Comparison of ENCODE assay signal across 7 mouse cellular contexts in genomic region chr12:8345539-8345938, GRCm38 (mm10). TPM values are rescaled to one million over a fixed set of nuclear protein-coding genes. Genes with fewer than 3 reads are reported as not detected.
DNase-seq lines count a peak whose midpoint lies in the region; ATAC-seq and TF ChIP-seq lines count a peak whose summit lies in the region.

No protein-coding gene starts in this region.

- H3K4me1 ChIP-seq in heart, embryonic 15.5 days (replicated peaks), result peaks cover 23% of the 10 kb centered on the region
- H3K4me1 ChIP-seq in lung, postnatal 0 days (ENCODE audit: insufficient read depth, low read depth, low read length), result peaks cover 15% of the 10 kb centered on the region; the same call in 1 of the 2 replicates
- peaks cover 23% of the 10 kb centered on the region; the same call in 1 of the 2 replicates for H3K4me1 ChIP-seq in heart, postnatal 0 days (ENCODE audit: control insufficient read depth, insufficient read depth)
- H3K4me1 ChIP-seq in neural tube, embryonic 15.5 days, result peaks cover 11% of the 10 kb centered on the region

- H3K4me2 ChIP-seq in heart, embryonic 15.5 days, result no peak overlapping the region
- no peak overlapping the region for H3K4me2 ChIP-seq in lung, postnatal 0 days (replicated peaks; ENCODE audit: low read depth, low read length)
- no peak overlapping the region for H3K4me2 ChIP-seq in heart, postnatal 0 days (ENCODE audit: low read depth, low read length)
- no peak overlapping the region for H3K4me2 ChIP-seq in neural tube, embryonic 15.5 days

- ATAC-seq in heart, embryonic 15.5 days (replicated peaks; ENCODE audit: insufficient number of reproducible peaks, insufficient read depth, low FRiP score, low read depth), result no peak
- ATAC-seq in lung, postnatal 0 days, result no peak
- ATAC-seq in heart, postnatal 0 days (ENCODE audit: insufficient read depth, low read depth), result no peak
- ATAC-seq in neural tube, embryonic 15.5 days (ENCODE audit: low FRiP score), result no peak

- H3K27ac ChIP-seq in heart, embryonic 15.5 days, result peak overlapping the region; percentile 71
- H3K27ac ChIP-seq in lung, postnatal 0 days (ENCODE audit: low read length), result peak overlapping the region; percentile 85
- H3K27ac ChIP-seq in heart, postnatal 0 days (ENCODE audit: low read depth), result peak overlapping the region; percentile 80
- H3K27ac ChIP-seq in neural tube, embryonic 15.5 days (replicated peaks), result 0 out of 2 replicates have a peak overlapping the region, but pooled peaks have one; percentile 20

- H3K9me3 ChIP-seq in heart, embryonic 15.5 days (replicated peaks), result no peaks in the 10 kb centered on the region
- no peaks in the 10 kb centered on the region for H3K9me3 ChIP-seq in lung, postnatal 0 days (ENCODE audit: low read length)
- no peaks in the 10 kb centered on the region for H3K9me3 ChIP-seq in heart, postnatal 0 days (replicated peaks; ENCODE audit: control insufficient read depth, low read length)
- no peaks in the 10 kb centered on the region for H3K9me3 ChIP-seq in neural tube, embryonic 15.5 days (replicated peaks)

- H3K36me3 ChIP-seq in heart, embryonic 15.5 days, result peaks cover 12% of the 10 kb centered on the region; the same call in 1 of the 2 replicates
- H3K36me3 ChIP-seq in lung, postnatal 0 days (ENCODE audit: insufficient read depth, low read length), result peaks cover 6% of the 10 kb centered on the region; the same call in 1 of the 2 replicates
- peaks cover 10% of the 10 kb centered on the region; the same call in 1 of the 2 replicates for H3K36me3 ChIP-seq in heart, postnatal 0 days (replicated peaks; ENCODE audit: control insufficient read depth, insufficient read depth, low read length)
- H3K36me3 ChIP-seq in neural tube, embryonic 15.5 days, result peaks cover 19% of the 10 kb centered on the region

- no peaks in the 10 kb centered on the region for H3K27me3 ChIP-seq in heart, embryonic 15.5 days
- H3K27me3 ChIP-seq in lung, postnatal 0 days (replicated peaks; ENCODE audit: insufficient read depth, low read length), result no peaks in the 10 kb centered on the region
- H3K27me3 ChIP-seq in heart, postnatal 0 days (ENCODE audit: control insufficient read depth, insufficient read depth, low read length), result no peaks in the 10 kb centered on the region
- H3K27me3 ChIP-seq in neural tube, embryonic 15.5 days (replicated peaks), result no peaks in the 10 kb centered on the region

- TF ChIP-seq CTCF in lung, postnatal 0 days (IDR thresholded peaks at IDR 0.05), result no peak
- no peak for TF ChIP-seq CTCF in heart, postnatal 0 days (IDR thresholded peaks at IDR 0.05; ENCODE audit: low read depth)

- no peak for TF ChIP-seq EP300 in lung, postnatal 0 days (IDR thresholded peaks at IDR 0.05)
- no peak for TF ChIP-seq EP300 in heart, postnatal 0 days (IDR thresholded peaks at IDR 0.05; ENCODE audit: low read depth)

- no peak overlapping the region for H3K9ac ChIP-seq in heart, embryonic 15.5 days
- H3K9ac ChIP-seq in lung, postnatal 0 days (replicated peaks; ENCODE audit: low read depth), result no peak overlapping the region
- H3K9ac ChIP-seq in heart, postnatal 0 days (replicated peaks; ENCODE audit: low read depth, low read length), result no peak overlapping the region
- H3K9ac ChIP-seq in neural tube, embryonic 15.5 days (replicated peaks), result no peak overlapping the region

- no peak for DNase-seq in heart, postnatal 4 days
- no peak for DNase-seq in lung, postnatal 0 days (ENCODE audit: low spot score)
- no peak for DNase-seq in lung, postnatal 25 days (ENCODE audit: low spot score)
- DNase-seq in heart, postnatal 0 days (ENCODE audit: low spot score), result no peak
- no peak for DNase-seq in T-cell, adult 2 months (ENCODE audit: low spot score)

- H3K4me3 ChIP-seq in heart, embryonic 15.5 days, result no peak overlapping the region
- no peak overlapping the region for H3K4me3 ChIP-seq in lung, postnatal 0 days (ENCODE audit: low read depth, low read length)
- no peak overlapping the region for H3K4me3 ChIP-seq in heart, postnatal 0 days (ENCODE audit: low read depth, low read length)
- H3K4me3 ChIP-seq in neural tube, embryonic 15.5 days (replicated peaks), result no peak overlapping the region

- 93% methylated on average over 5 of the region's 5 CpGs for WGBS in heart, embryonic 15.5 days
- 89% methylated on average over 5 of the region's 5 CpGs for WGBS in lung, postnatal 0 days
- WGBS in heart, postnatal 0 days, result 96% methylated on average over 5 of the region's 5 CpGs
- 97% methylated on average over 5 of the region's 5 CpGs for WGBS in neural tube, embryonic 15.5 days

RNA-seq across cellular contexts. Expression of gene Hs1bp3, which starts 32.3 kb away (rescaled TPM):
- 12.1 and 16.5 TPM in 2 replicates for polyA plus RNA-seq in heart, embryonic 15.5 days (2015; fragmentation: Nextera tagmentation; extraction: Ambion mirVana)
- total RNA-seq in heart, postnatal 4 days (2021), result 10 to 100 TPM in 1 of 2 experiments, 1 to 10 TPM in 1; 7.2 to 11.0 TPM
- 8.6 and 8.7 TPM in 2 replicates for polyA plus RNA-seq in lung, postnatal 0 days (2015; fragmentation: Nextera tagmentation; extraction: Ambion mirVana)
- total RNA-seq in heart, postnatal 0 days (2014; rRNA removed; ENCODE audit: low replicate concordance), result 9.5 and 11.7 TPM in 2 replicates
- 9.7 TPM in 2 replicates for polyA plus RNA-seq in heart, postnatal 0 days (2015; fragmentation: Nextera tagmentation; extraction: Ambion mirVana)
- 8.0 and 10.3 TPM in 2 replicates for polyA plus RNA-seq in neural tube, embryonic 15.5 days (2015; fragmentation: Nextera tagmentation; extraction: Ambion mirVana)

RNA-seq across cellular contexts. Expression of gene Gdf7, which starts 43.8 kb away (rescaled TPM):
- polyA plus RNA-seq in heart, embryonic 15.5 days (2015; fragmentation: Nextera tagmentation; extraction: Ambion mirVana), result 0.10 TPM in 1 of 2 replicates, not detected in the other
- total RNA-seq in heart, postnatal 4 days (2021), result under 1 TPM; 0.19 to 0.25 TPM
- not detected in 2 replicates for polyA plus RNA-seq in lung, postnatal 0 days (2015; fragmentation: Nextera tagmentation; extraction: Ambion mirVana)
- total RNA-seq in heart, postnatal 0 days (2014; rRNA removed; ENCODE audit: low replicate concordance), result not detected in 2 replicates
- not detected in 2 replicates for polyA plus RNA-seq in heart, postnatal 0 days (2015; fragmentation: Nextera tagmentation; extraction: Ambion mirVana)
- polyA plus RNA-seq in neural tube, embryonic 15.5 days (2015; fragmentation: Nextera tagmentation; extraction: Ambion mirVana), result 0.14 TPM in 1 of 2 replicates, not detected in the other

Comparison
In these comparisons a context has a peak if more than half of its experiments do, and no peak if none do; other contexts are left out.
1. H3K27ac ChIP-seq: peak in every context shown above with its lines; median percentile 85 in lung, postnatal 0 days; 80 in heart, postnatal 0 days; 71 in heart, embryonic 15.5 days; 20 in neural tube, embryonic 15.5 days.